Mouse (Mus musculus): ENCODE data around the gene Synj2bp. TPM values are rescaled to one million over a fixed set of nuclear protein-coding genes. Genes with fewer than 3 reads are reported as not detected.
"Not testable (repeated sequence)": the region's sequence is repeated elsewhere in the genome, so short reads cannot be mapped to it uniquely, and the experiment has no call there.

Gene Synj2bp
- polyA plus RNA-seq, 1 experiment from 2014 or later, result 33.8 TPM

DNA sequence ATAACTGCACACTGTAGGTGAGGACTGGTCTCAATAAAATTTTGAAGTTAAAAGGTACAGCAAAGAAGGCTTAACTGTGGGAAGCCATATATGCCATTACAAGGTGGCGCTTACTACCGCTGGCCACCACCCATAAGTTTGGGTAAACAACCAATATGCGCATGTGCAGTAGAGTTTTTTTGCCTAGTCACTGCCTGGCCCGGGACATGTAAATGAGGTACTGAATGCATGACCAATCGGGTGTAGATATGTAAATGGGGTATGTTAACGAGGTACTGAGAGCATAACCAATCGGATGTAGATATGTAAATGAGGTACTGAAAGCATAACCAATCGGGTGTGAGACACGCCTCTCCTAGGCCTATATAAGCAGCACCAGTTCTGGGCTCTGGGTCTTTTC, 35.8 kb downstream of the Synj2bp start:
- not testable (repeated sequence) for H3K4me2 ChIP-seq; DNase-seq (ENCODE audit: low spot score); H3K36me3 ChIP-seq (ENCODE audit: control insufficient read depth, insufficient read depth, low read length); H3K4me1 ChIP-seq (replicated peaks; ENCODE audit: control insufficient read depth, insufficient read depth, low read length); H3K27me3 ChIP-seq (replicated peaks; ENCODE audit: control insufficient read depth, insufficient read depth, low read length); H3K9me3 ChIP-seq (ENCODE audit: control insufficient read depth, low read length); H3K9ac ChIP-seq (ENCODE audit: low read depth, low read length); ATAC-seq (replicated peaks; ENCODE audit: low FRiP score); H3K27ac ChIP-seq (ENCODE audit: low read depth, low read length); H3K4me3 ChIP-seq (ENCODE audit: low read depth, low read length)
- WGBS, result 95% methylated on average over 9 of the region's 9 CpGs

DNA sequence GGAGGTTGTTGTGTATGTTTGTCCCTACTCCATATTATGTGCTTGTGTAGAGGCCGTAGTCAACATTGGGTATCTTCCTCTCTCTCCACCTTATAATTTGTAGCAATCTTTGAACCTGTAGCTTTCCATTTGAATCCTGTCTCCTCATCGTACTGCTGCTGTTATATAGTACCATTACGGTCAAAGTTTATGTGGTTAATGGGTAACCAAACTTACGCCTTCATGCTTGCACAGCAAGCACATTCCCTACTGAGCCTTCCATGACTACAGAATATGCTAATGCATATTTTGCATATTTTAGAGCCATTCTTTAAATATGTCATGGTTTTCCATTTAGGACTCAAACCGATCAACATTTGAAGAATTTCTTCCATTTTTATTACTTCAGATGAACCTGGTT, 42.2 kb downstream of the Synj2bp start:
- ATAC-seq (replicated peaks; ENCODE audit: low FRiP score) (no peak), DNase-seq (ENCODE audit: low spot score) (no peak)
- Histone ChIP-seq H3K36me3 (ENCODE audit: control insufficient read depth, insufficient read depth, low read length) (no peaks in the 10 kb centered on the region), H3K4me1 (replicated peaks; ENCODE audit: control insufficient read depth, insufficient read depth, low read length) (no peaks in the 10 kb centered on the region; the same call in 1 of the 2 replicates), H3K27me3 (replicated peaks; ENCODE audit: control insufficient read depth, insufficient read depth, low read length) (no peaks in the 10 kb centered on the region), H3K4me2 (no peak overlapping the region), H3K9ac (ENCODE audit: low read depth, low read length) (no peak overlapping the region), H3K9me3 (ENCODE audit: control insufficient read depth, low read length) (no peaks in the 10 kb centered on the region), H3K27ac (ENCODE audit: low read depth, low read length) (no peak overlapping the region), H3K4me3 (ENCODE audit: low read depth, low read length) (no peak overlapping the region)
- 83% methylated on average over 5 of the region's 5 CpGs for WGBS

GRCm38 (mm10) chr12:81485311-81485710, 47.4 kb downstream of the Synj2bp start:
- 48% methylated on average over 6 of the region's 6 CpGs for WGBS
- no peak overlapping the region for H3K27ac ChIP-seq (ENCODE audit: low read depth, low read length)
- no peaks in the 10 kb centered on the region; the same call in 1 of the 2 replicates for H3K4me1 ChIP-seq (replicated peaks; ENCODE audit: control insufficient read depth, insufficient read depth, low read length)
- DNase-seq (ENCODE audit: low spot score) (no peak), ATAC-seq (replicated peaks; ENCODE audit: low FRiP score) (no peak)
- H3K9me3 ChIP-seq (ENCODE audit: control insufficient read depth, low read length), result no peaks in the 10 kb centered on the region
- peak overlapping the region; percentile 70; the same call in 1 of the 2 replicates for H3K9ac ChIP-seq (ENCODE audit: low read depth, low read length)
- H3K36me3 ChIP-seq (ENCODE audit: control insufficient read depth, insufficient read depth, low read length), result no peaks in the 10 kb centered on the region
- no peaks in the 10 kb centered on the region for H3K27me3 ChIP-seq (replicated peaks; ENCODE audit: control insufficient read depth, insufficient read depth, low read length)
- peak overlapping the region; percentile 61 for H3K4me3 ChIP-seq (ENCODE audit: low read depth, low read length)
- peak overlapping the region; percentile 79 for H3K4me2 ChIP-seq

DNA sequence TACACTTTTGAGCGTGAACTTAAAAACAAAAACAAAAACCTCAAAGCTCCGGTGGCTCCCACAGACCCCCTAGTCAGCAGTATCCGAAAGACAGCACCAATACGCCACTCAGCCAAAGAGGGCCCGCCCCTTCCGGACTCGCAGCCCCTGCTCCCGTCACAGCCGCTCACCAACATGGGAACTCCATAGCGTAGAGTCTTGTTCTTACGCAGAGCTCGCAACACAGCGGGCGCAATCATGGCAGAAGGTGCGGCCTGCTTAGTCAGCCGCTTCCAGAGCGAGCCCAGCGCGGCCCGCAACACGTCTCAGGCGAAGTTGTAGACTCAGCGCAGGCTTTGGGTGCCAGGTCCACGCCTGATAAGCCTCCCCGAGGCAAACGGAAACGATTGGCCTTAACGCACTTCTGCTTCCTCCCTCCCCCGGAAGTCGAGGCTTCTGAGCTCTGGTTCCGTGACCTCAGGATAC, 48.0 kb downstream of the Synj2bp start, which contains the start of gene Cox16:
TSS of gene Cox16 (minus strand) at position 401 of the 465 bp plus-strand sequence.
- H3K9ac ChIP-seq (ENCODE audit: low read depth, low read length), result peak within 1 kb of the TSS; percentile 70
- H3K27me3 ChIP-seq (replicated peaks; ENCODE audit: control insufficient read depth, insufficient read depth, low read length), result no peaks in the 10 kb centered on the region
- H3K4me3 ChIP-seq (ENCODE audit: low read depth, low read length), result peak within 1 kb of the TSS; percentile 61
- DNase-seq (ENCODE audit: low spot score), result peak; percentile 93
- no peaks in the 10 kb centered on the region for H3K9me3 ChIP-seq (ENCODE audit: control insufficient read depth, low read length)
- H3K4me1 ChIP-seq (replicated peaks; ENCODE audit: control insufficient read depth, insufficient read depth, low read length), result no peaks in the 10 kb centered on the region; the same call in 1 of the 2 replicates
- peak within 1 kb of the TSS; percentile 84 for H3K27ac ChIP-seq (ENCODE audit: low read depth, low read length)
- H3K36me3 ChIP-seq (ENCODE audit: control insufficient read depth, insufficient read depth, low read length), result no peaks in the 10 kb centered on the region
- H3K4me2 ChIP-seq, result peak within 1 kb of the TSS; percentile 79
- ATAC-seq (replicated peaks; ENCODE audit: low FRiP score), result peak; percentile 97
- WGBS, result under 1% methylated on average over 31 of the region's 31 CpGs

DNA sequence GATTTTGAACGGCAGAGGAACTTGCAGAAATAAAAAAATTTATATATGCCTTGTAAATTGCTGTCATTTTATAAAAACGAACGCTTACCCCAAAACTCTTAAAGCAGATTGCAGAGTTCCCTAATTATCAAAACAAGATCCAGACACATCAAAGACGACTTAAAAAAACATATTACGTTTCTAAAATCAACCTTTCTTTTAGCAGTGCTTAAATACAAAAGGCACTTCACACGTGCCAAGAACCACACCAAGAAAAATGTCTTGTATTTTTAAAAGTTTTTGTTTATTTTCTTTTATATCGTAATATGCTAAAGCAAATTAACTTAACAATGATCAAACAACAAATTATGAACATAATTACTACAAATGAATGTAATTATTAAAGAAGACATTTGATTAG, 48.5 kb downstream of the Synj2bp start:
- no peaks in the 10 kb centered on the region; the same call in 1 of the 2 replicates for H3K4me1 ChIP-seq (replicated peaks; ENCODE audit: control insufficient read depth, insufficient read depth, low read length)
- H3K4me3 ChIP-seq (ENCODE audit: low read depth, low read length), result peak overlapping the region; percentile 61
- peak overlapping the region; percentile 70 for H3K9ac ChIP-seq (ENCODE audit: low read depth, low read length)
- H3K36me3 ChIP-seq (ENCODE audit: control insufficient read depth, insufficient read depth, low read length), result no peaks in the 10 kb centered on the region
- H3K27me3 ChIP-seq (replicated peaks; ENCODE audit: control insufficient read depth, insufficient read depth, low read length), result no peaks in the 10 kb centered on the region
- no peak for DNase-seq (ENCODE audit: low spot score)
- ATAC-seq (replicated peaks; ENCODE audit: low FRiP score), result no peak
- peak overlapping the region; percentile 79 for H3K4me2 ChIP-seq
- H3K9me3 ChIP-seq (ENCODE audit: control insufficient read depth, low read length), result no peaks in the 10 kb centered on the region
- peak overlapping the region; percentile 84 for H3K27ac ChIP-seq (ENCODE audit: low read depth, low read length)
- WGBS, result 3% methylated on average over 7 of the region's 7 CpGs

DNA sequence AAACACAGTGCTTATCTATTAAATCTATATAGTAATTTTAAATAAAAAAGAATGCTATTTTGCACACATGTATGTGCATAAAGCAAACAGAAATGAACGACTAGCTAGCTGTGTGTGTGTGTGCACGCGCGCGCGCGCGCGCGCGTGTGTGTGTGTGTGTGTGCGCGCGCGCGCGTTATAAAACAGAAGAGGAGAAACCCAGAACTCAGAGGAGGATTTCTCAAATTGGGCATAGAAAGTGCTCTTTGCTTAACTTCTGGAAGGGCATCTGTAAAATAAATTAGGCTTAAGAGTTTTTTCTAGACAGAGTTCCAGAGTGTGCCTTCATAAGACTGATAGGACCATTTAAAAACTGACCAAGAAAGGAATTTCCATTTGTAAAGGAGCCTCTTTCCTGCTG, 49.1 kb downstream of the Synj2bp start:
- DNase-seq (ENCODE audit: low spot score) (peak; percentile 49), ATAC-seq (replicated peaks; ENCODE audit: low FRiP score) (no peak)
- no peaks in the 10 kb centered on the region for H3K27me3 ChIP-seq (replicated peaks; ENCODE audit: control insufficient read depth, insufficient read depth, low read length)
- peak overlapping the region; percentile 40; the same call in 1 of the 2 replicates for H3K9ac ChIP-seq (ENCODE audit: low read depth, low read length)
- no peaks in the 10 kb centered on the region for H3K36me3 ChIP-seq (ENCODE audit: control insufficient read depth, insufficient read depth, low read length)
- no peak overlapping the region for H3K27ac ChIP-seq (ENCODE audit: low read depth, low read length)
- no peaks in the 10 kb centered on the region for H3K9me3 ChIP-seq (ENCODE audit: control insufficient read depth, low read length)
- H3K4me2 ChIP-seq, result peak overlapping the region; percentile 79
- peak overlapping the region; percentile 61 for H3K4me3 ChIP-seq (ENCODE audit: low read depth, low read length)
- WGBS, result 45% methylated on average over 17 of the region's 17 CpGs
- H3K4me1 ChIP-seq (replicated peaks; ENCODE audit: control insufficient read depth, insufficient read depth, low read length), result no peaks in the 10 kb centered on the region; the same call in 1 of the 2 replicates

DNA sequence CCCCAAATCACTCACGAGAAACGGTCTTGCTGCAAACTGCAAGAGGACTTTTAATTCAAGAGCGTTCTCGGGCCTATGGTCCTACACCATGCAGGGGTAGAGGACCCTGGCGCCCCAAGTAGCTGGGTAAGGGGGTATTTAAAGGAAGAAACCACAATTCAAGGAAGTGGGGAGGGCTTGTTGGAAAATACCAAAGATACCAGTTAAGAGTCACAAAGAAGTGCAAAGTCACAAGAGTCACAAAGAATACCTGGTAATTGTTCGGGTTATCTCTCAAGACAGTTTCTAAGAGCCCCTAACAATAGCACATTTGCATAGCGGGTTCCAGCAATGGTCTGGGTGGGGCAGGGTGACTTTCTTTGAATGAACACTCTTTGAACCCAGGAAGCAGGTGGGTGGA, 73.7 kb downstream of the Synj2bp start:
- WGBS, result 92% methylated on average over 7 of the region's 7 CpGs

More for the DNA sequence above, 73.7 kb downstream of the Synj2bp start:
- DNase-seq (ENCODE audit: low spot score); H3K36me3 ChIP-seq (ENCODE audit: control insufficient read depth, insufficient read depth, low read length); ATAC-seq (replicated peaks; ENCODE audit: low FRiP score); H3K4me3 ChIP-seq (ENCODE audit: low read depth, low read length); H3K27me3 ChIP-seq (replicated peaks; ENCODE audit: control insufficient read depth, insufficient read depth, low read length); H3K4me1 ChIP-seq (replicated peaks; ENCODE audit: control insufficient read depth, insufficient read depth, low read length); H3K4me2 ChIP-seq; H3K9ac ChIP-seq (ENCODE audit: low read depth, low read length); H3K27ac ChIP-seq (ENCODE audit: low read depth, low read length); H3K9me3 ChIP-seq (ENCODE audit: control insufficient read depth, low read length): not testable (repeated sequence)

Other genes starting within 250 kb of the Synj2bp start
- 0.13 and 0.30 TPM in 2 replicates for gene Slc8a3, start 199.7 kb downstream of the Synj2bp start, polyA plus RNA-seq (2014; fragmentation: Nextera tagmentation; extraction: Ambion mirVana)
- gene Gm4787, start 153.4 kb downstream of the Synj2bp start, polyA plus RNA-seq (2014; fragmentation: Nextera tagmentation; extraction: Ambion mirVana), result 0.34 and 0.42 TPM in 2 replicates
- gene Adam4, start 111.0 kb downstream of the Synj2bp start, polyA plus RNA-seq (2014; fragmentation: Nextera tagmentation; extraction: Ambion mirVana), result 0.42 and 0.82 TPM in 2 replicates
- 127 and 135 TPM in 2 replicates for gene Cox16, start 47.8 kb downstream of the Synj2bp start, polyA plus RNA-seq (2014; fragmentation: Nextera tagmentation; extraction: Ambion mirVana)
- 25.8 and 31.6 TPM in 2 replicates for gene Gm20498, start within 50 bp of the Synj2bp start, polyA plus RNA-seq (2014; fragmentation: Nextera tagmentation; extraction: Ambion mirVana)
- 0.10 and 0.12 TPM in 2 replicates for gene Adam21, start 35.6 kb upstream of the Synj2bp start, polyA plus RNA-seq (2014; fragmentation: Nextera tagmentation; extraction: Ambion mirVana)
- gene Med6, start 62.1 kb upstream of the Synj2bp start, polyA plus RNA-seq (2014; fragmentation: Nextera tagmentation; extraction: Ambion mirVana), result 71.6 and 73.8 TPM in 2 replicates
- 0.56 and 0.58 TPM in 2 replicates for gene Ttc9, start 98.3 kb upstream of the Synj2bp start, polyA plus RNA-seq (2014; fragmentation: Nextera tagmentation; extraction: Ambion mirVana)
- 0.13 and 0.32 TPM in 2 replicates for gene Map3k9, start 248.3 kb upstream of the Synj2bp start, polyA plus RNA-seq (2014; fragmentation: Nextera tagmentation; extraction: Ambion mirVana)